Mouse (Mus musculus) intestine, embryonic 15.5 days (tissue): ENCODE measurements around the gene Tm9sf1. TPM values are rescaled to one million over a fixed set of nuclear protein-coding genes. Genes with fewer than 3 reads are reported as not detected.

ENCODE experiments used
- polyA plus RNA-seq: library from polyadenylated mRNA; unstranded; fragments of >200 nt; fragmentation: Nextera tagmentation; extraction: Ambion mirVana; gene quantifications from 2 replicates; pipeline ENCODE4 v1.2.1, GENCODE M21; 2015

Gene Tm9sf1
- polyA plus RNA-seq, 1 experiment from 2014 or later = 119 TPM

Other genes with a start within 250 kb of the Tm9sf1 start
- gene Dhrs4, start 165.0 kb downstream of the Tm9sf1 start, polyA plus RNA-seq = 137 and 139 TPM in 2 replicates
- 2.2 and 2.4 TPM in 2 replicates for gene Carmil3, start 153.2 kb downstream of the Tm9sf1 start, polyA plus RNA-seq
- 0.25 and 0.40 TPM in 2 replicates for gene Cpne6, start 133.4 kb downstream of the Tm9sf1 start, polyA plus RNA-seq
- gene Nrl, start 118.8 kb downstream of the Tm9sf1 start, polyA plus RNA-seq = not detected in 2 replicates
- 48.8 and 50.8 TPM in 2 replicates for gene Pck2, start 103.5 kb downstream of the Tm9sf1 start, polyA plus RNA-seq
- 72.8 and 86.2 TPM in 2 replicates for gene Dcaf11, start 83.8 kb downstream of the Tm9sf1 start, polyA plus RNA-seq
- 2.2 and 2.4 TPM in 2 replicates for gene A730061H03Rik, start 83.4 kb downstream of the Tm9sf1 start, polyA plus RNA-seq
- 0.49 and 0.72 TPM in 2 replicates for gene Fitm1, start 68.2 kb downstream of the Tm9sf1 start, polyA plus RNA-seq
- 197 and 207 TPM in 2 replicates for gene Psme1, start 65.7 kb downstream of the Tm9sf1 start, polyA plus RNA-seq
- 9.6 and 11.6 TPM in 2 replicates for gene Emc9, start 58.5 kb downstream of the Tm9sf1 start, polyA plus RNA-seq
- gene Psme2, start 52.7 kb downstream of the Tm9sf1 start, polyA plus RNA-seq = 343 and 366 TPM in 2 replicates
- 15.7 and 16.3 TPM in 2 replicates for gene Rnf31, start 52.1 kb downstream of the Tm9sf1 start, polyA plus RNA-seq
- 10.5 and 10.8 TPM in 2 replicates for gene Irf9, start 40.2 kb downstream of the Tm9sf1 start, polyA plus RNA-seq
- 8.2 and 10.5 TPM in 2 replicates for gene Rec8, start 25.8 kb downstream of the Tm9sf1 start, polyA plus RNA-seq
- gene Ipo4, start 7.8 kb downstream of the Tm9sf1 start, polyA plus RNA-seq = 63.8 and 72.8 TPM in 2 replicates
- 0.86 and 2.6 TPM in 2 replicates for gene Gm49378, start 5.9 kb downstream of the Tm9sf1 start, polyA plus RNA-seq
- gene Tssk4, start 6.4 kb upstream of the Tm9sf1 start, polyA plus RNA-seq = 0.75 and 1.2 TPM in 2 replicates
- gene Mdp1, start 16.7 kb upstream of the Tm9sf1 start, polyA plus RNA-seq = 58.4 and 62.1 TPM in 2 replicates
- 58.6 and 58.7 TPM in 2 replicates for gene Gmpr2, start 28.1 kb upstream of the Tm9sf1 start, polyA plus RNA-seq
- gene Nedd8, start 28.3 kb upstream of the Tm9sf1 start, polyA plus RNA-seq = 510 and 527 TPM in 2 replicates
- 35.8 and 38.7 TPM in 2 replicates for gene Tinf2, start 38.0 kb upstream of the Tm9sf1 start, polyA plus RNA-seq
- gene Tgm1, start 70.1 kb upstream of the Tm9sf1 start, polyA plus RNA-seq = 1.1 and 1.2 TPM in 2 replicates
- 34.1 and 34.9 TPM in 2 replicates for gene Rabggta, start 78.5 kb upstream of the Tm9sf1 start, polyA plus RNA-seq
- gene Dhrs1, start 101.9 kb upstream of the Tm9sf1 start, polyA plus RNA-seq = 99.4 and 117 TPM in 2 replicates
- 35.6 and 36.0 TPM in 2 replicates for gene Nop9, start 101.9 kb upstream of the Tm9sf1 start, polyA plus RNA-seq
- gene Cideb, start 114.7 kb upstream of the Tm9sf1 start, polyA plus RNA-seq = 52.7 and 63.5 TPM in 2 replicates
- 0.31 and 0.52 TPM in 2 replicates for gene Ltb4r2, start 117.6 kb upstream of the Tm9sf1 start, polyA plus RNA-seq
- gene Ltb4r1, start 122.2 kb upstream of the Tm9sf1 start, polyA plus RNA-seq = 0.93 and 1.0 TPM in 2 replicates
- gene Adcy4, start 140.3 kb upstream of the Tm9sf1 start, polyA plus RNA-seq = 6.7 and 7.0 TPM in 2 replicates
- gene Ripk3, start 145.1 kb upstream of the Tm9sf1 start, polyA plus RNA-seq = 45.2 and 45.6 TPM in 2 replicates
- gene Nfatc4, start 179.3 kb upstream of the Tm9sf1 start, polyA plus RNA-seq = 25.7 and 26.3 TPM in 2 replicates
- 14.5 and 18.3 TPM in 2 replicates for gene Nynrin, start 210.2 kb upstream of the Tm9sf1 start, polyA plus RNA-seq
- gene Cbln3, start 240.6 kb upstream of the Tm9sf1 start, polyA plus RNA-seq = 0.18 and 0.29 TPM in 2 replicates
- gene Khnyn, start 241.1 kb upstream of the Tm9sf1 start, polyA plus RNA-seq = 15.1 and 15.4 TPM in 2 replicates